Mouse (Mus musculus): ENCODE results near the gene Rfx3. TPM values are rescaled to one million over a fixed set of nuclear protein-coding genes. Genes with fewer than 3 reads are reported as not detected.

Gene Rfx3
- 100 to 1,000 TPM; 111 to 138 TPM for total RNA-seq (2021)

DNA sequence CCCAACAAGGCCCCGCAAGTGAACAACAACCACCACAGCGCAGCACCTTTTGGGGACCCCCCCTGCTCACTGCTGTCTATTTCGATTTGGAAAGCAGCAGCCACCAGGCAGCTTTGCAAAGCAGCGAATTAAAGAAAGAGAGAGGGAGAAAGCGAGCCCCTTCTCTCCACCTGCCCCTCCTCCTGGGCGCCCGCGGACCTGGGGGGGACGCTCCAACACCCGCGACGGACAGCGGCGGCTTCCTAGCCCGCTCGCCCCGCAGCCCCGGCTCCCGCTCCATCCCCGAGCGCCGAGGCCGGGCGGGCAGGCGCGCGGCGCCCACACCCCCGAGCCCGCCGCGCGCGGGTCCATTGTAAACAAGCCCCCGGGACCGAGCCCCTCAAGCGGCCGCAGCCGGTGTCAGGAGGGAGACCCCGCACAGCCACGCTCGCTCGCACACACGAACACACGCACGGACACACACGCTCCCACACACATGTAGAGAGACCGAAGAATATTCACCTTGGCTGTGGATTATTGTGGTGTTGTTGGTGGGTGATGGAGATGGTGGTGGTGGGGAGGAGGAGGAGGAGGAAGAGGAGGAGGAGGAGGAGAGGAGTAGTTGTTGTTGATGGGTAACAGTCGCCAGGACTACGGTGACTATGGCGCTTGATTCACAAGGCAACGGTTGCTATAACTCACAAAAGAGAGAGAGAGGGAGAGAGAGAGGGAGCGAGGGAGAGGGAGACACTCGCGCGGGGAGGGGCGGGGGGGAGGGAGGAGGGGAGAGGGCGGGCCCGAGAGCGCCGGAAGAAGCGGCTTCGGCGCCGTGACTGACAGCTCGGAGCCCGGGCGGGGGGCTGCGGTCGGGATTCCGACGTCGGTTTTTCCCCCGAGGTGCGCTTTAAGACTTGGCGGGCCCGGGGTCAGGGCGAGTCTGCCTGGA lies at the start of gene Rfx3:
Gene Rfx3, minus strand, starts transcription at position 696 of the 925 bp plus-strand sequence.
- DNase-seq (ENCODE audit: extremely low spot score in 1 of 2, low spot score in 1 of 2) = peak; percentile 35 to 48

DNA sequence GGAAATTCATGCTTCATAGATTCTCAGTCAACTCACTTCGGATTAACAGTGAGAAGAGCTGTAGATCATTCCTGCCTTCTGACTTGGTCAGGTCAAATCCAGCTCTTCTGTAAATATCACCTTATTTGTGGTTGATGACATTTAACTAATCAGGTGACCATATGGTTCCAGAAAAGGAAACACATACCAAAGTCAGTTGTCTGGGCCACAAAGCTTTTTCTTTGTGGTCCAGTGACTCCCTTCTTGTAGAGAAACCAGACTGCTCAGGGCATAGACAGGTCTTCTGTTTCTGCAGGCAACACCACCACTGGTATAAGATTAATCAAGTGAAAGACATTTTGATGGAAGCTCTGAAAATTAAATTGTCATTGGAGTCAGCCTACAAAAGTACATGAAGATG lies 41.1 kb upstream of the Rfx3 start:
- DNase-seq (ENCODE audit: extremely low spot score in 1 of 2, low spot score in 1 of 2) = no peak

DNA sequence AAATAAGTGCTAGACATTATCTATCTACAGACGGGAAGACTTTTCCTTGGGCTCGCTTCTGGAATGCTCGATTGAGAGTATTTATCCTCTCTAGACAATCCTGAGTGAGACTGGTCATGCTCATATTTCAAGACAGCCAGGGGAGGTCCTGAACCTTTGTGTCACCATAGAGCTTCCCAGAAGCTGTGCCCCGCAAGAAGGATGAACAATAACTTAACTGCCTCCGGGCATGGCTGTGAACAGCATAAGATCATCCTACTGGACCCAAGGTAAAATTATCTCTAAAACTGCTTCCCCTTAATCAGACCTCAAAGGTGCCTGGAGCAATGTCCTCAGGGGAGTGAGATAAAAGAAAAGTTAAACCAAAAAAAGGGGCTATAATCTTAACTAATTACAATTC lies 40.6 kb upstream of the Rfx3 start:
- DNase-seq (ENCODE audit: extremely low spot score in 1 of 2, low spot score in 1 of 2) = no peak

DNA sequence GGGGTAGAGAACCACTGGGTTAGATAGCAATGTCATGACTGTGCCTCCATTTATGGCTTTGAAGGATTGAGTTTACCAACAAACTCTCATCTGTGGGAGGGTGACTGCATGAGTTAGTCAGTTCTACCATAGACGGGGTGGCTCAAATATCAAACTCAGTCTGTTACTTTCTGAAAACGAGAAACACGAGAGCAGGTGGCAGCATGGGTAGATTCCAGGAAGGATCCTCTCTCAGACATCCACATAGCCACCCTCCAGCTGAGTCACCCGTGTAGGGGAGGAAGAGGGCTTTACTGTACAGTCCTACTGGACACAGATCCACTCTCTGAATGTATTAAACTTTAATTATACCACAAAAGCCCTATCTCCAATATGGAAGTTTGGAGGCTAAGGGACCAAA lies 38.3 kb upstream of the Rfx3 start:
- no peak for DNase-seq (ENCODE audit: extremely low spot score in 1 of 2, low spot score in 1 of 2)

DNA sequence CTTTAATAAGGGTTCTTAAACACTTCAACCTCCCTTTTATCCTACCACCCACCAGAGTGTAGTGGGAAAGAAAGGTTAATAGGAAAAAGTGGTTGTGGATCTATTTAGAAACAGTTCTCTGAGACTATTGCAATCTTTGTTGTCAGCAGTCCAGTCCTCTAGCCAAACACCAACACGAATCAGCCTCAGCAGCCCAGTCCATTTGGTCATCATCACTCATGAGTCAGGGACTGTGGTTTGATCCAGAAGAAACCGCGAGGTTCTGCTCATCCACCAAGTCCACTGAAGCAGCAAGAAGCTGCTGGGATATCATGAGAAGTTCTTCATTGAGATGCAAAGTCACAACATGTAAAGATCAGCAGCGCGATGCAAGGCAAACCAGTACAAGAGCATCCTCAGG lies 35.8 kb upstream of the Rfx3 start:
- no peak for DNase-seq (ENCODE audit: extremely low spot score in 1 of 2, low spot score in 1 of 2)

DNA sequence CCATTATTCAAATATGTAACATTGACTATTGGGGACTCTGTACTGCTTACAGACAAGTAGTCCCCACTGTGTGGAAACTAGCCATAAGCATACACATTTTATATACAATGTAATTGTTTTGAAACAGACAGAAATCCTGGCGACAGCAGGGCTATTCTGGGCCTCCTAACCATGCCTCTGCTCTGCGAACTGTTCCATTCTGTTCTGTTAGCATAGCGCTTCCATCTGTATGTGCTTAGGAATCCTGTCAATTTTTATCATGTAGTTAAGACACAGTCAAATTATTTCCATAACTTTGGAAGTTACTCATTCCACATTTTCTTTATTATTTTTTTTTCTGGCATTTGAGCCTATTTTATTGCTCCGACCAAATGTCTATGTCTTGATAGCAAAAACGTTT lies 34.0 kb upstream of the Rfx3 start:
- no peak for DNase-seq (ENCODE audit: extremely low spot score in 1 of 2, low spot score in 1 of 2)

DNA sequence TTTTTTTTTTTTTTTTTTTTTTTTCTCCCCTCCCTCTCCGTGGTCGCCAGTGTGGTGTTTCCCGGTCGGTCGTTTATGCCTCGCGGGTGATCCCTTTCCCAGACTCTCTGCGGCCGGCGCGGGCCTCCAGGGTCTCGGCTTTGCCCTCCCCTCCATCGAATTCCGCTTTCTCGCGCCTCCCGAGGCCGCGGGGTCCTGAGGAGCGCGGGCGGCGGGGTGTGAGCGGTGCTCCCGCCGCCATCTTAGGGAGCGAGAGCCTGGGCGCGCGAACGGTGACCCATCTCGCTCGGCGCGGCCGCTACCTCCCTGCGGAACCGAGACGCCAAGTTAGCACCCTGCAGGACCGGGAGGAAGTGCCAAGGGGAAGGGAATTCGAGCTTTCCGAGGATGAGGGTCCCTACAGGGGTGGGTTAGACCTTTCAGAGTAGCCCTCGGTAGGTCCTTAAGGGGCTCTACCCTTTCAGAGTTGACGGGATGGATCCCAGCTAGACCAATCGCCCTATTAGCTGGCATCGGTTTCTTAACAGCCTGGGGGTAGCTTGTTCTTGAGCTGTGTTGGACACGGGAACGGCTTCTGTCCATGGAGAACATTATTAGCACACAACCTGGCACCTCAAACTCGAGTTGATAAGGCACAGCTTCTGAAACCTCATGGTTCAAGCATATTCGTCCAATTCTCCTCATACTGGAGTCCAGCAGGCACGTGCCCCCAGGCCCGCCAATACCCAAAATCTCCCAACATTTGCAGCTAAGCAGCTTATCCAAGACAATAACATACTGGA lies 943 bp upstream of the Rfx3 start:
- peak; percentile 48 to 85 for DNase-seq (ENCODE audit: extremely low spot score in 1 of 2, low spot score in 1 of 2)

DNA sequence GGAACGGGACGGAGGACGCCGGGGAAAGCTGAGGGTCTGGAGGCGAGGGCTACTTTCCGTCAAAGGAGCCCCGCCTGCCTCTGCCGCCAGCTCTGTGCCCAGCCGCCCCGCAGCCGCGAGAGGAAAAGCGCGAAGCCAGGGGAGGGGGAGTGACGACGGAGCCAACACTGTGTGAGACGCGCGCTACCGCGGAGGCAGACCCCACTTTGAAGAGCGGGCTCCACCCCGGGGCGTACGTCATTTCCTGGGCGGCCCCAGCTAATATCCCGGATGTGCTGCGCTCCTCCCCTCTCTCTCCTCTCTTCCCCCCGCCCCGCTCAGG lies 391 bp upstream of the Rfx3 start:
- DNase-seq (ENCODE audit: extremely low spot score in 1 of 2, low spot score in 1 of 2) = peak; percentile 90 to 95

DNA sequence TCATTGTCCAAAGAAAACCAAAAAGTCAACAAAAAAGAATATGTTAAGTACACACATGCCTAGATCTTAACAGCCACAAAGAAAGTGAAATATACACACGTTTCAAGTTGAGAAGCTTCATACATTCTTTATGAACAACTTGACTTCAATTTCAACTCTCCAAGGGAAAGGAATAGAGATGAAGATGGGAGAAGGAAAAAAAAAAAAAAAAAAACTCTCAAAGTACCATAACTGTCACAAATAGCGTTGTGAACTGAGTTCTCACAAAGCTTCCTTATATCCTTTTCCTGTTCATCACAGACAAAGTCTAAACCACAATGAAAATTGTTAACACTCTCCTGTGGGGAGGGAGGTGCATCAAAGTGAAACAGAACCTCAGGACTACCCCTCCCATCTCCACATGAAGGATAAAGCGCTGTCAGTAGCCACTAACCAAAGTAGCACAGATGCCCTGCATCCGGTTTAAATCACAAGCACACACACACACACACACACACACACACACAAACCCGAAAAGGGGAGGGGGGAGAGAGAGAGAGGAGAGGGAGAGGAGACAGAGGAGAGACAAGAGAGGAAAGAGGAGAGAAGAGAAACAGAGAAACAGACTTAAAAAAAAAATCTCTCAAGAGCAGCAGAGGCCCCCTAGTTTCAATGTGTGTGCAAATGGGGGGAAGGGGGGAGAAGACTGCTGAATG lies 1.2 kb downstream of the Rfx3 start:
- no peak for DNase-seq (ENCODE audit: extremely low spot score in 1 of 2, low spot score in 1 of 2)

DNA sequence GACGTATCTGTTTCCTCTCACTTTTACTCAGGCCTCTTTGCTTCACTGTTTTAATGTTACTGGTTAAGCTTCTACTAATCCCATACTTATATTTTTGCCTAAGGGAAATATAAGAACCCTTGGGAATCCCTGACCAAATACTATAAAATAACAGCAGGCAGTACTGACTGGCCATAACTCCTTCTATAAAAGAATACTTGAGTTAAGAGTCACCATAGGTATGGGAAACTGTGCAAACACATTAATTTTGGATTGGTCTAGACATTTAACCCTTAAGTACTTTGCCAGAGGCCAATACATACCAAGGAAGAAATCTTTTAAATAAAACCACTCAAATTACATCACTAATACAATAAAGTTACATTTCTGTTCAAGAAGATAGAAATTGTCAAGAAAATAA lies 6.8 kb downstream of the Rfx3 start:
- DNase-seq (ENCODE audit: extremely low spot score in 1 of 2, low spot score in 1 of 2) = no peak

DNA sequence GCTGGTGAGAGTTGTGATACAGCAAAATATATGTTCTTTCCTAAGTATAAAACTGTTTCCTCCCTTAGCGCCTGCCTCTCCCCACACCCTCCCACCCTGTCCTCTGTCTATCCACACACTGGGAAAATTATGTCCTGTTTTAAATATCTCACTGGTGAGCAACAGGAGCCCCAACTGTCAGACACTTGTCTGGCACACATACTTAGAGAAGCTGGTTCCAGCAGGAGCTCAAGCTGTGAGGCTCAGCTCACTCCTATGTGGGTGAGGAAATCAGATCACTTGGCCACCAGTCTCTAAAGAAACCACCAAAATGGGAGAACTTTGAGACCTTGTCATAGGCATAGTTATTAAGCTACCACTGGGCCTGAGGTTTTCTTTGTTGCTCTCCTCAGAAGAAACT lies 7.5 kb downstream of the Rfx3 start:
- no peak for DNase-seq (ENCODE audit: extremely low spot score in 1 of 2, low spot score in 1 of 2)

DNA sequence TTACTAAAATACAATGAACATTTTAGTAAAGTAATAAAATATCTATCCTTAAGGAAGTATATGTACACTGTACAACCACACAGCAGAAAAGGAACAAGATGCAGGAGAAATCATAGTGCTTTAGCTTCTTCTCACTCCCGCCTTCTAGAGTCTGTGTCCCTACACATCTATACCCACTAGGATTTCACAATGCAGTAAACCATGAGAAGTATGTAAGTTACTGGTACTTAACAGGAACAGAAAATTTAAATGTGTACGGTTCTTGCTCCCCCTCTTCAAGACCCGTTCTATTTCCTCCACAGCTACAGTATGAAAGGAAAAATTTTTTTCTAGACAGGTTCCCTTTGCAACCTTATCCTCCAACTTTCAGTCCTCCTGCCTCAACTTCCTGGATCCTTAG lies 8.3 kb downstream of the Rfx3 start:
- no peak for DNase-seq (ENCODE audit: extremely low spot score in 1 of 2, low spot score in 1 of 2)

DNA sequence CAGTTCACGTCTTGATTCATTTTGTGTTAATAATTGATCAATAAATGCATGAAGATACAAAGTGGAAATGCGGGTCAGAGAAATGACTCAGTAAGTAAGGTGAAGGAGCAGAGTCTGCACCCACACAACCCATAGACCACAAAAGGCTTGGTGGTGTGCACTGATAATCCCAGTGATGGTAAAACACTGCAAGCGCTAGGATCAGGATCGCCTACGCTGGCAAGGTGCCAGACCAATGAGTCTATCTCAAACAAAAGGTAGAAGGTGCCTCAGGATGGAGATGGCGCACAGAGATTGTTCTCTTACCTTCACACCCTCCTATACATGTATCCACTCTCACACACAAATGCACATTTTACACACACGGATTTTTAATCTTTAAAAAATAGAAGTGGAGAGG lies 18.2 kb downstream of the Rfx3 start:
- no peak for DNase-seq (ENCODE audit: extremely low spot score in 1 of 2, low spot score in 1 of 2)

DNA sequence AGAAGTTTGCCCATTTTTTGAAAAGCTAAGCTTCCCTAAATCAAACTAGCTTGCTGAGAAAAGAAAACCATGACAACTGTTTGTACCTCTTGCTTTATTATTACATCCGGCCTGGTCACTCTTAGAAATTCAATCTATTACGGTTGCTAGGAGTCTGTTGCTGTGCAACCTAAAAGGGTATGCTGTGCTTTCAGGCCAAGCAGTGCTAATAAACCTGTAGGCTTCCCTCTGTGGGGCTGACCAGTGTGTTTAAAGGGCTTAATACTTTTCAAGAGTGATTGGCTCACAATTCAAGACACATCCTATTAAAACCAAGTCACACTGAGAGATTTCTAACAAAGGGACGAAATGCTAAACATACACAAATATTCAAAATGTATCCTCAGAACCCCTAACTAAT lies 22.2 kb downstream of the Rfx3 start:
- DNase-seq (ENCODE audit: extremely low spot score in 1 of 2, low spot score in 1 of 2) = no peak

DNA sequence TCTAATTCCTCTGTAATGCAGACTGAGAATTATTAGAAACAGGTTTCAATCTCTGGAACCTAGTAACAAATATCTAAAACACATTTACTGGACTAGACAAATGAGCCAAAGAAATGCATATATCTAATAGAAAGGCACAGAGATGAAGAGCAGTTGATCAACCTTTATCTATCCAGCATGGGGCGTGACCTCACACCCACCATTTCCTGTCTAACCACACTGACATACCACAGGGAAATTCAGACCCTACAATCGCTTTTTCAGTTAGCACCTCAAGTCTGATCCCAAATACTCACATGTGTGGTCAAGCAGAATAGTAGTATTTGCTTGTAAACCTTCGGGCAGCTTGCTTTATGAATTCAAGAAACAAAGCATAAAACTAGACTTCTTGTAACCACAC lies 43.4 kb downstream of the Rfx3 start:
- no peak for DNase-seq (ENCODE audit: extremely low spot score in 1 of 2, low spot score in 1 of 2)

DNA sequence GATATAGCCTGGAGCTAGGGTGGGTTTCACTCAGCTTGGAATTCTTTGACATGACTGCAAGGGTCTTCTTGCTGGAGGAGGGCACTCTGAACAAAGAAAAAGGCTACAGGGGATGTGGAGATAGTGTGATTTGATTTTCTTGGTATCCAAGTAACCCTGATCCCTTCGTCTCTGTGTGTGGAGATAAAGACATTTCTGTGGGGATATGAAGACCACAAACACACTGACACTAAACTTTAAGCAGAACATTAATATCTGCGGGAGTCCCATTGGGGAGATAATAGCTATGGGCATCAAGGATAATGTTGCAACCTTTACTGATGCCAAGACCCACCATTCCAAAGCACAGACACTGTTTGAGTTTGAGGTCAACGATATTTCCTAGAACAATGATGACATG lies 49.7 kb downstream of the Rfx3 start:
- no peak for DNase-seq (ENCODE audit: extremely low spot score in 1 of 2, low spot score in 1 of 2)

DNA sequence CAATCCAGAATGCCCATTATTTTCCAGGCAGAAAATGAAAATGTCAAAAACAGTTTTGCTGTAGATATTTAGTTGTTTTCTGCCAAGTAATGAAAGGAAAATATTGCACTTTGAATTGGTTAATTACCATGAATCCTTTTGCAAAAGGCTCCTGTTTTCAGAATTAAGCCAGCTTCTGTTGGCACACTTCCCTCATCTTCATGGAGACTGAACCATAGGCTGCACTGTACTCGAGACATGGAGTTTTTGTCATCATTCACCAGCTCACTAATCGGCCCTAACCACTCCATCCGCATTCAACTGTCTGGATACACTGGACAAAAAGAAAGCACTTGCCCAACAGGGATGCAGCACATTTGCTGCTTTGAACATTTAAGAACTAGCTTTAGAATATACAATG lies 75.5 kb downstream of the Rfx3 start:
- DNase-seq (ENCODE audit: extremely low spot score in 1 of 2, low spot score in 1 of 2) = no peak

DNA sequence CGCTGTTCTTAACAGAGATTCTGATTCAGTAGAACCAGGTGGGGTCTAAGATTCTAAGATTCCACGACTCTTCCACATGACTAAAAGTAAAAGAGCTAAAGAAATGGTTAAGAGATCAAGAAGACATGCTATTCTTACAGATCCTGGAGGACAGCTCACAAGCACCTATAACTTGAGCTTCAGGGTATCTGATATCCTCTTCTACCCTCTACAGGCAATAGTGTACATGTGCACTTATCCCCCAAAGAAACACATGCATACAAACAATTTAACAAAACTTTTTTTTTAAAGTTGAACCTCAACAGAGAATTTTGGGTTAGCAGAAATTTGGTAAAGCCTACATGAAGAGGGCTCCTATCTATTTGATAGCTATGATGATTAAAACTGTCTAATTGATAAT lies 79.8 kb downstream of the Rfx3 start:
- DNase-seq (ENCODE audit: extremely low spot score in 1 of 2, low spot score in 1 of 2) = no peak

DNA sequence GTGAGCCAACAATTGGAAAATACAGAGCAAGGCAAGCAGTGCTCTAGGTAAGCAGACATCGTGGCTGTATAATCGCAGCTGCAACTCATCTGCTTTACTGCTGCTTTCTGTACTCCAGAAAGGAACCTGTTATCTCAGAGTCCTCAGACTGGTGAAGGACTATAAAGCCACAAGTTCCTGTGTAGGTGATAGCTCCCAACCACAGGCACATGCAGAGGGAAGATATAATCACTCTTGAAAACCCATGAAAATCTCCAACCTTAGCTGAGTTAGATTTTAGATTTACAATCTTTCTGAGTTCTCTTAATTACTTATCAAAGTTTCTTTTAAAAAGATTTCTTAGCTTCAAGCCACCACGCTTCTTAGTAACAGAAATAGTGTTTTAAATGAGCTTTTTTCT lies 84.6 kb downstream of the Rfx3 start:
- DNase-seq (ENCODE audit: extremely low spot score in 1 of 2, low spot score in 1 of 2) = no peak

DNA sequence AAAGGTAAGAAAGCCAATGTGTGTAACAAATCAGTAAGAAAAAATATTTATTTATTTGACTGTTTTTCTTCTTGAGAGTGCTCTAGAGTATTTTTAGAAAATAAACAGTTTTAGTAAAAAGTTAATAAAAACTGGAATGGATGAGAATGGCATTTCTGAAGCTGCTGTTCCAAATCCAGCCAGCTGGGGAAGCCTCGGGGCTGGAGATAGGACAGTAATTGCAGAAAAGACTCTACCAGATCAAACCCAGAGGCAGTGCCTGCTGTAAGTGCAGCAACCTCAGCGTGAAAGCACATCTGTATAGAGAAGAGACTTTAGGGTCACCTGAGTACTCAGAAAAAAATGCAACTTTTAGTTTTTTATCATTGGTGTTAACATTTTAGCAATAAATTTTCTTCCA lies 91.9 kb downstream of the Rfx3 start:
- no peak for DNase-seq (ENCODE audit: extremely low spot score in 1 of 2, low spot score in 1 of 2)

DNA sequence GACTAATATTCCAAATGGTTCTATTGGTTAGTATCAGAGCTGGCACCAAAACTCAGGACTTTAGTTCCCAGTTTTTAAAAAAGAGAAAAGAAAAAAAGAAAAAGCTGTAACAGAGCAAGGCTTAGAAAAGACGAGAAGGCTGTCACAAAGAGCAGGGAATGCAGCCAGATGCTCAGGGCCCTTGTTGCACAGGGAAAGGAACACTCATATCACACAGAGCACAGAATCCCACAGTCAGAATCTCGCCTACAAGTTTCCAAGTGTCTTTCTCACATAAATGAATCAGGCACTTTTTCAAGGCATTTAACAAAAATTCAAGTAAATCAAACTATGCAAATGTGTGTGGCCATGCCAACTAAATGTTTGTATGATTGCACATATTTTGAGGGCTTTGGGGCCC lies 94.5 kb downstream of the Rfx3 start:
- no peak for DNase-seq (ENCODE audit: extremely low spot score in 1 of 2, low spot score in 1 of 2)
